Mouse (Mus musculus) right cerebral cortex, postnatal 36 days (tissue): ENCODE measurements around the gene Phtf2.
"Not testable (repeated sequence)": the region's sequence is repeated elsewhere in the genome, so short reads cannot be mapped to it uniquely, and the experiment has no call there.

Experiments
- DNase-seq, 2 experiments: peaks; one replicate each; pipeline ENCODE4 v3.0.0; 2022; ENCODE audit warnings: low spot score in 2 of 2, mixed read lengths in 1 of 2

Phtf2 gene

DNA sequence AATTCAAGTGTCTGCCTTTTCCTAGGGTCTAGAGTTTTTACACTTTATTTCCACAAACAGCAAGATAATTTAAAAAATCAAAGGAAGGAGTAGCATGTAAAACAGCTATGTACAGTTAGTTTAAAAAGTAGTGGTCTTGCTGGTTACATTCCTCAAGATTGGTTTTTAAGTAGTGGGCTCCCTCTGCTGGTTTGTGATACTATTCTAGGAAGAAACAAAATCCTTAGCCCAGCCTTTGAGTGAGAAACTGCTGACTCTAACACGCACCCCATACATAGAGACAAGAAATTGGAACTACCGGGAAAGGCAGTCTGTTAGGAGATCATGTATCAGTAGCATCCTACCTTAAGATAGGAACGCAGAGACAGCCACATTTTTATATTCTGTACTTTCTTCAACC is 108.6 kb downstream of the Phtf2 start:
- DNase-seq, result no peak

- no peak for DNase-seq
Observed at GRCm38 (mm10) chr5:20765365-20765920, 116.5 kb downstream of the Phtf2 start.

DNA sequence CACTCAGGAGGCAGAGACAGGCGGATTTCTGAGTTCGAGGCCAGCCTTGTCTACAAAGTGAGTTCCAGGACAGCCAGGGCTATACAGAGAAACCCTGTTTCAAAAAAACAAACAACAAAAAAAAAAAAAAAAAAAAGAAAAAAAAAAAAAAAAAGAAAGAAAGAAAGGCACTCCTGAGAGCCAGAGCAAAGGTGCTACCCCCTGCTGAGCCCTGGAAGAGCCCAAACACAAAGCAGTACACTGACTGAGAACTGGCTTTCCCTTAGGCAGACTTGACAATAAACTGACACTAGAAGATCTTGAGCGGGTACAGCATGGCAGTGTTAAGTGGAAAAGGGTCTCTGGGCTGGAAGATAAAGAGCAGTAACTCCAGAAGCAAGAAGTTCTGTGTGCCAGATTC is 119.5 kb downstream of the Phtf2 start:
- DNase-seq, result not testable (repeated sequence)

DNA sequence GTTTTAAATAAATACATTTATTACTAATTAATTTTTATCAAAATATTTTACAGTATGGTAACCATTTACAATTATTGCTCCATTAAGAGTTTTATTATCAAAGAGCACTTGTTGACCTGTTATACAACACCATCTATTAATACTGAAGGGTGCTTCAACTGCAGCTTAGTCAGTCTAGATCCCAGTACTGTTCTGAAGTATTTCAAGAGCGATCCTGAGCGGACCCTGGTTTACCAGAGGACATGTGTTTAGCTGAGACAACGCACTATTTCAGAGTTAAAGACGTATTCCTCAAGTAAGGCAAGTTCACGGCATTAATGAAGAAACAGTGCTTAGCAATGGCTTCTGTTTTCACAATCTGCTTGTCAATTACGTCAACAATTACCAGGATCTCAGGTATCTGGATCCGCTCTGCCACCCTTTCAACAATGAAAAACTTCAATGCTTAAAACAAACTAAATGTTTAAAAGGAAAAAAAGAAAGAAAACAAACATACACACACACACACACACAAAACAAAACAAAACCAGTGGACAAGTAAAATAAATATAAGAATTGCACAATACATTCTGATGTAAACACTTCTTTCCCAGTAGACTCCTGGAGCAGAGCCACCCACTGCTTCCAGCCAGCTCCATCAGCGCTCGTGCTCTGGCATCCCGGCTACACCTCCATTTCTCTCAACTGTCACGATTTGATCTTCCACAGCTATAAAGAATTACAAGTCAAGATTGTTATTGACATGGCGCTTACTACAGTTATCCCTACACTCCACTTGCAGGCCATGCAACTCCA is 121.4 kb downstream of the Phtf2 start:
- DNase-seq, result no peak

DNA sequence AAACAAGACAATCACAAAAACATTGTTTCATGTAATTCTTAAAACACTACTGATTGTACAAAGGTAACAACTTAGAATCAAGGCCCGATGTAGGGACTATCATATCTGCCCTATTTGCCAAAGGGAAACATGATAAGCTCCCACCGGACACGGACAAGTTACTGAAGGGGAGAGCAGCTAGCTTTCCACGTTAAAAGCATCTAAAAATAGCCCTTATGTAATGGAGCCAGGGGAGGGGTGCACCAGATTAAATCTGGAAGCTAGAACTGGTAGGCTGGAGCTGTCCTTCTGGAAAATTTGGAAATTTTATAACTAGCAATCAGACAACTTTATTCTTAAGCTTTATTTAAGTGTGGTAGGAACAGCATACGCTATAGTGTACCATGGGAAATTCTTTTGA is 122.2 kb downstream of the Phtf2 start:
- DNase-seq, result no peak

GRCm38 (mm10) chr5:20753963-20754362 is 128.0 kb downstream of the Phtf2 start:
- DNase-seq, result no peak

DNA sequence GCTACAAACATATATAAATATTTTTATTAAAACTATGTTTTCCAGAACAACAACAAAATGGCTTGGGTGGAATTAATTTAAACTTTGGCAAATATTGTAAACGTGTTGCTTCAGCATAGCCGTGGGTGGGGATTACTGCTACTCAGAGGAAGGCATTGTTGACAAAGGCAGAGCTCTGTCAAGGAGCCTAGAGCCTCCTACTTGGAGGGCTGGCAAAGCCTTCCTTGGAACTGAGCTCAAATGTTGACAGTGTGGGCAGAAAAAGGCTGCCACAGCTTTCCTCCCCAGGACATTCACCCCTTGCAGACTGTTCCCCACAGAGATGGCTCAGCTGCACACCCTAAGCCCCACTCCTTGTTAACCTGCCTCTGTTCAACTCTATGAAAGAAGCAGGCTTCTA is 128.8 kb downstream of the Phtf2 start:
- DNase-seq, result no peak

DNA sequence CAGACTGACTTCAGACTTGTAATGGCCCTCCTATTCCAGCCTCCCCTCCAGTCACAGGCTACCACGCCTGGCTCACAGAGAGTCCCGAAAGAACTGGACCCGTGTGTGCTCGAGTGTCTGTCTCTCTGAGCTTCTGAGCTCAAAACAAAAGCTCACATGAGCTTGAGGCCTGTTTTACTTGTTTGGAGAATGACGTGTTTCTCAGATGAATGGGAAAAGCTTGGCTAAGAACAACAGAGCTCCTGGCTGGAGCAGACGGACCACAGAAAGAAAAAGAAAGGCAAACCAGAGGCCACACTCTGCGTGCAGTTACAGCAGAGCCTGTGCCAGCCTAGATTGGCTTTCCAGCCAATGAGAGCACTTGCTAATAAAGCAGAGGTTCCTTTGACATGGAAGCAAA is 130.2 kb downstream of the Phtf2 start:
- no peak for DNase-seq

GRCm38 (mm10) chr5:20751000-20751399 is 130.9 kb downstream of the Phtf2 start:
- DNase-seq, result no peak

DNA sequence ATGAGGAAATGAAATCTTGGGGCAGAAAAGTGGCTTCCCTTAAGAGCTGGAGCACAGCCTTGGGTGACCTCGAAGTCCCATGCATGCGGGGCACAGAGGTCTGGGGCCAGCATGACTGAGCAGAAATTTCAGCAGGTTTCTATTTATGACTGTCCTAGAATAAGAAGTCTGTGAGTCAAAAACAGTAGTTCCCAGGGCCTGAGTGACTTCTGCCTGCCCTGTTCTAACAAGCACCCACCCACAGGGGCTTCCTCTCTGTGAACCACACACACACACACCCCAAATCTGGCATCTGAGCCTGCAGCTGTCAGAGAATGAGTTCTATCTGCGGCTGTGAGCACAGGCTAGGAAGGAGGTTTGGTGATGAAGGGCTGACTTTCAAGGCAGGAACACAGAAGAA is 132.4 kb downstream of the Phtf2 start:
- DNase-seq, result no peak

- no peak for DNase-seq
Observed at GRCm38 (mm10) chr5:20748856-20749255, 133.1 kb downstream of the Phtf2 start.

DNA sequence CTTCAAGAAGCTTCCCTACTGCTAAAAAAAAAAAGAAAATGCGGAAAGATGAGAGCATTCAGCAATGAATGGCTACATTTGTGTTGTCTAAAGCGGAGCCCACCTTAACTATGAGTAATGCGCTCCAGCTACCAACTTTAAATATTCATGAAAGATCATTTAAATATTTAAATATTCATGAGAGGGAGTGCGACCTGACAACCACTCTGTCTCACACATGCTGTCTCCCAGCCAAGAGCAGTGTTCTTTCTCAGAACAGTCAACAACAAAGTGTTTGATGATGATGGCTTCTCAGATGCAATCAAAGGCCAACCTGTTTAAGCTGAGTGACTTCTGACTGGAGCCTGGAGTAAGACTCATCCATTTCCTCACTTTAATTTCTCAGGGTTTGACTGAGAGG is 133.8 kb downstream of the Phtf2 start:
- no peak for DNase-seq

DNA sequence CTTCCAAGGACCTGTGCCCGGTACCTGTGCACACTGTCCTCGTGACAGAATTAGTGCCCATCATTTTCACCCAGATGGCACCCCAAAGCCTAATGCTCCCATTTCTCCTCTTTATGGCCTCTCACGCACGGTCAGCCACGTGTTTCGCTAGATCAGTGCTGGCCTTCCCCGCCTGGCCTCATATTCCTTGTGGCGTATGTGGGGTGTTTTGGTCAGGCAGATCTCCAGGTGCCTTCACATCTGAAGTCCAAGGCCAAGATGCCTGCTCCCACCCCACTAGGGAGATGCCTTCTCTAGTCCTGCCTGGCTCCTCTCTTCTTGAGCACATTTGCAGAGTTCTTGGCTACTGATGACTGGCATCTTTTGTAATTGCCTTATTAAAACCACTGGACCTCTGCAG is 140.0 kb downstream of the Phtf2 start:
- DNase-seq, result no peak

DNA sequence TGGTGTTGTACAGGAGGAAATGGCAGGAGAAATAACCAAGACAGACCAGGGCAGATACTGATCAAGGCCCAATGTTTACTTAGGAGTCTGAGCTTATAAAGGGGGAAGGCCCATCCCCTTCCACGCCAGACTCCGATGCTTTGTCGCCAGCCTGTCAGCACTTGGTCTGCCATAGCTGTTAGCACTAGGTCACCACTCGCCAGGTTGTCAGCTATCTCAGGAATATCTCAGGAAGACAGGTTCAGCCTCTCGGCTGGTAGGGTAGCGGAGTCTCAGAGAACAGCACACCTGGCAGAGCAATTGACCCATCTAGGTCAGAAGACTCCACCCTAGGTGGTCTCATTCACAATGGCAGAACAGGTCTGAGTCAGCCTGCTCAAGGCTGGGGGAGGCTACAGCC is 140.7 kb downstream of the Phtf2 start:
- no peak for DNase-seq

GRCm38 (mm10) chr5:20738795-20739194 is 143.1 kb downstream of the Phtf2 start:
- no peak for DNase-seq

- DNase-seq, result not testable (repeated sequence)
Observed at GRCm38 (mm10) chr5:20723226-20723625, 158.7 kb downstream of the Phtf2 start.

DNA sequence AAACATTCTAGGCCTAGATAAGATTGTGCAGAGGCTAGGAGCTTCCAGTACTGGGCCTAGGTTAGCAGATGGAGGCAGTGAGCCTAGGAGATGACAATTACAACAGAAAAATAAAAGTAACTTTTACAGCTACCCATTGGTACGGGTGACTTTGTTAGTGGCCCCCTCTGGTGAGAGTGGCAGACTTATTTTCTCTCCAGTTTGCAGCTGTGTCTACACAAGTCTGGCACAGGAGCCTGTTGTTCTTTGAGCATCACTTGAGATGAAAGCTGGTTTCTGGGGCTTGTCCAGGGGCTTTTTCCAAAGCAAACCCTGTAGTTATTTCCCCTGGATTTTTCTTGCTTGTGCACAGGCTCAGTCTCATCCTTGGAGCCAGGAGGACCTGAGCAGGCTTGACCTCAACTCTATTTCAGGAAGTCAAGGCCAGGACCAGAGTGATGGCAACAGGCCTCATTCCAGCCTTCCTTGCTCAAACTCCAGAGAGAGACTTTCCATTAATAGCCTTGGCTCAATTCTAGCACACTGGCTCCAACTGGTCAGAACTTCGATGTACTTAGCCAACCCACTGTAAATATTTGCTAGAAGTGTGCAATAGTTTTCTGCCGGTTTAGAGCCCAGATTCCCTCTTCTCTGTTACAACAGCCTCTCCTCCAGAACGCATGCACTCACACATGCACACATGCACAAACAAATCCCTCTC is 161.6 kb downstream of the Phtf2 start:
- DNase-seq, result no peak

- DNase-seq, result not testable (repeated sequence)
Observed at GRCm38 (mm10) chr5:20715980-20716379, 165.9 kb downstream of the Phtf2 start.

DNA sequence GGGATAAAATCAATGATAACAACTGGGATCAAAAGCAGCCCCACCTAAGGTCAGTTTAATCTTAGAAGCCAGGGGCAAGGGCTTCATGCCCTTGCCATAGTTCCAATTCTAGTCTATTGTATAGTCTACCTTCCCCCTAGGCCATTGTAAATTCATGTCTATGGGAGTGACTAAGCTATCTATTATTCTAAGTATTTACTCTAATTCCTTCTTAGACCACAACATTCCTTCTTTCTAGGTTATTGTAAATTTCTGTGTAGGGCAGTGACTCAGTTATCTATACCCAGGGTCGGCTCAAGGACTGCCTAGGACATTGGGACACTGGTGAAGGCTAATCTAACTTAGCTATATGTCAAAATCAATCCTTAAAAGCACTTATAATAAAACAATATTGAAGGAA is 167.3 kb downstream of the Phtf2 start:
- not testable (repeated sequence) for DNase-seq

- not testable (repeated sequence) for DNase-seq
Observed at GRCm38 (mm10) chr5:20710845-20711244, 171.1 kb downstream of the Phtf2 start.
